Mouse (Mus musculus): Measurements from ENCODE around the gene Selenof. TPM values are rescaled to one million over a fixed set of nuclear protein-coding genes. Genes with fewer than 3 reads are reported as not detected.

Gene Selenof
- polyA plus RNA-seq, 1 experiment, result not detected

GRCm38 (mm10) chr3:144570816-144571487 lies 848 bp downstream of the Selenof start:
- H3K27ac ChIP-seq (ENCODE audit: insufficient read depth, low read depth, low read length), result peak overlapping the region; percentile 93
- H3K4me1 ChIP-seq (ENCODE audit: control insufficient read depth, insufficient read depth, low read length), result peaks cover 5% of the 10 kb centered on the region; the same call in 1 of the 2 replicates
- peak overlapping the region; percentile 67 for H3K4me3 ChIP-seq (ENCODE audit: insufficient read depth, low read depth, low read length)
- no peak for TF ChIP-seq POLR2A (IDR thresholded peaks at IDR 0.05; ENCODE audit: insufficient read depth, low read depth, low read length)
- no peak for TF ChIP-seq CTCF (IDR thresholded peaks at IDR 0.05; ENCODE audit: insufficient read depth, low read depth, low read length)
- WGBS, result under 1% methylated on average over 25 of the region's 25 CpGs

GRCm38 (mm10) chr3:144574256-144574655 lies 4.2 kb downstream of the Selenof start:
- Histone ChIP-seq H3K27ac (ENCODE audit: insufficient read depth, low read depth, low read length) (no peak overlapping the region), H3K4me1 (ENCODE audit: control insufficient read depth, insufficient read depth, low read length) (peaks cover 5% of the 10 kb centered on the region; the same call in 1 of the 2 replicates), H3K4me3 (ENCODE audit: insufficient read depth, low read depth, low read length) (no peak overlapping the region)
- WGBS, result 86% methylated on average over 7 of the region's 7 CpGs
- TF ChIP-seq CTCF (IDR thresholded peaks at IDR 0.05; ENCODE audit: insufficient read depth, low read depth, low read length) (no peak), POLR2A (IDR thresholded peaks at IDR 0.05; ENCODE audit: insufficient read depth, low read depth, low read length) (no peak)

- Histone ChIP-seq H3K4me1 (ENCODE audit: control insufficient read depth, insufficient read depth, low read length) (peaks cover 9% of the 10 kb centered on the region), H3K4me3 (ENCODE audit: insufficient read depth, low read depth, low read length) (no peak overlapping the region), H3K27ac (ENCODE audit: insufficient read depth, low read depth, low read length) (no peak overlapping the region)
- TF ChIP-seq POLR2A (IDR thresholded peaks at IDR 0.05; ENCODE audit: insufficient read depth, low read depth, low read length) (no peak), CTCF (IDR thresholded peaks at IDR 0.05; ENCODE audit: insufficient read depth, low read depth, low read length) (no peak)
- WGBS, result 78% methylated on average over 10 of the region's 10 CpGs
Observed at GRCm38 (mm10) chr3:144577366-144578340, 7.5 kb downstream of the Selenof start.

- 90% methylated on average over 4 of the region's 4 CpGs for WGBS
- no peak overlapping the region for H3K4me3 ChIP-seq (ENCODE audit: insufficient read depth, low read depth, low read length)
- peaks cover 8% of the 10 kb centered on the region for H3K4me1 ChIP-seq (ENCODE audit: control insufficient read depth, insufficient read depth, low read length)
- H3K27ac ChIP-seq (ENCODE audit: insufficient read depth, low read depth, low read length), result no peak overlapping the region
- TF ChIP-seq POLR2A (IDR thresholded peaks at IDR 0.05; ENCODE audit: insufficient read depth, low read depth, low read length) (no peak), CTCF (IDR thresholded peaks at IDR 0.05; ENCODE audit: insufficient read depth, low read depth, low read length) (no peak)
Observed at GRCm38 (mm10) chr3:144578921-144579320, 8.8 kb downstream of the Selenof start.

GRCm38 (mm10) chr3:144579796-144580195 lies 9.7 kb downstream of the Selenof start:
- 54% methylated on average over 5 of the region's 5 CpGs for WGBS
- TF ChIP-seq POLR2A (IDR thresholded peaks at IDR 0.05; ENCODE audit: insufficient read depth, low read depth, low read length), result no peak
- no peak for TF ChIP-seq CTCF (IDR thresholded peaks at IDR 0.05; ENCODE audit: insufficient read depth, low read depth, low read length)
- no peak overlapping the region for H3K4me3 ChIP-seq (ENCODE audit: insufficient read depth, low read depth, low read length)
- peaks cover 6% of the 10 kb centered on the region for H3K4me1 ChIP-seq (ENCODE audit: control insufficient read depth, insufficient read depth, low read length)
- H3K27ac ChIP-seq (ENCODE audit: insufficient read depth, low read depth, low read length), result no peak overlapping the region

GRCm38 (mm10) chr3:144580281-144580680 lies 10.2 kb downstream of the Selenof start:
- Histone ChIP-seq H3K4me1 (ENCODE audit: control insufficient read depth, insufficient read depth, low read length) (peaks cover 6% of the 10 kb centered on the region), H3K27ac (ENCODE audit: insufficient read depth, low read depth, low read length) (no peak overlapping the region), H3K4me3 (ENCODE audit: insufficient read depth, low read depth, low read length) (no peak overlapping the region)
- WGBS, result 81% methylated on average over 7 of the region's 7 CpGs
- TF ChIP-seq POLR2A (IDR thresholded peaks at IDR 0.05; ENCODE audit: insufficient read depth, low read depth, low read length) (no peak), CTCF (IDR thresholded peaks at IDR 0.05; ENCODE audit: insufficient read depth, low read depth, low read length) (no peak)

GRCm38 (mm10) chr3:144581842-144582241 lies 11.7 kb downstream of the Selenof start:
- Histone ChIP-seq H3K27ac (ENCODE audit: insufficient read depth, low read depth, low read length) (no peak overlapping the region), H3K4me1 (ENCODE audit: control insufficient read depth, insufficient read depth, low read length) (peaks cover 8% of the 10 kb centered on the region), H3K4me3 (ENCODE audit: insufficient read depth, low read depth, low read length) (no peak overlapping the region)
- no peak for TF ChIP-seq CTCF (IDR thresholded peaks at IDR 0.05; ENCODE audit: insufficient read depth, low read depth, low read length)
- TF ChIP-seq POLR2A (IDR thresholded peaks at IDR 0.05; ENCODE audit: insufficient read depth, low read depth, low read length), result no peak
- 87% methylated on average over 3 of the region's 3 CpGs for WGBS

- no peak overlapping the region for H3K27ac ChIP-seq (ENCODE audit: insufficient read depth, low read depth, low read length)
- peaks cover 8% of the 10 kb centered on the region for H3K4me1 ChIP-seq (ENCODE audit: control insufficient read depth, insufficient read depth, low read length)
- 97% methylated on average over 4 of the region's 4 CpGs for WGBS
- no peak overlapping the region for H3K4me3 ChIP-seq (ENCODE audit: insufficient read depth, low read depth, low read length)
- TF ChIP-seq POLR2A (IDR thresholded peaks at IDR 0.05; ENCODE audit: insufficient read depth, low read depth, low read length), result no peak
- TF ChIP-seq CTCF (IDR thresholded peaks at IDR 0.05; ENCODE audit: insufficient read depth, low read depth, low read length), result no peak
Observed at GRCm38 (mm10) chr3:144582306-144582705, 12.2 kb downstream of the Selenof start.

- 69% methylated on average over 5 of the region's 5 CpGs for WGBS
- no peak for TF ChIP-seq POLR2A (IDR thresholded peaks at IDR 0.05; ENCODE audit: insufficient read depth, low read depth, low read length)
- no peak for TF ChIP-seq CTCF (IDR thresholded peaks at IDR 0.05; ENCODE audit: insufficient read depth, low read depth, low read length)
- Histone ChIP-seq H3K4me3 (ENCODE audit: insufficient read depth, low read depth, low read length) (no peak overlapping the region), H3K27ac (ENCODE audit: insufficient read depth, low read depth, low read length) (no peak overlapping the region), H3K4me1 (ENCODE audit: control insufficient read depth, insufficient read depth, low read length) (peaks cover 8% of the 10 kb centered on the region)
Observed at GRCm38 (mm10) chr3:144583789-144584188, 13.7 kb downstream of the Selenof start.

All from olfactory bulb, adult 2 months (tissue).